Mouse (Mus musculus) spleen, adult 2 months (tissue): ENCODE results near the gene Atoh8.

Experiments
- CTCF ChIP-seq: fragments of 200-500 bp; IDR thresholded peaks from 2 replicates; pipeline ENCODE4 v1.5.1; 2011; ENCODE audit warnings: mild to moderate bottlenecking, inconsistent platforms; ENCODE audit not compliant: insufficient read depth, insufficient read length, insufficient replicate concordance; ENCODE audit errors: extremely low read depth
- POLR2A ChIP-seq: fragments of 200-500 bp; IDR thresholded peaks from 2 replicates; pipeline ENCODE4 v1.6.1; 2011; ENCODE audit warnings: low read depth, low read length, inconsistent platforms

- TF ChIP-seq CTCF = no peak
- TF ChIP-seq POLR2A = no peak
Measured at GRCm38 (mm10) chr6:72203279-72203678, 32.1 kb downstream of the Atoh8 start.
